Mouse (Mus musculus) stomach, postnatal 0 days (tissue): ENCODE results near the gene Srrm3.

Experiments
- CTCF ChIP-seq: IDR thresholded peaks from 2 replicates; pipeline ENCODE4 v1.5.1; 2016; ENCODE audit warnings: antibody characterized with exemption, low read depth, mild to moderate bottlenecking, moderate library complexity
- EP300 ChIP-seq: optimal IDR thresholded peaks from 2 replicates; pipeline ENCODE3; 2016; ENCODE audit warnings: antibody characterized with exemption

DNA sequence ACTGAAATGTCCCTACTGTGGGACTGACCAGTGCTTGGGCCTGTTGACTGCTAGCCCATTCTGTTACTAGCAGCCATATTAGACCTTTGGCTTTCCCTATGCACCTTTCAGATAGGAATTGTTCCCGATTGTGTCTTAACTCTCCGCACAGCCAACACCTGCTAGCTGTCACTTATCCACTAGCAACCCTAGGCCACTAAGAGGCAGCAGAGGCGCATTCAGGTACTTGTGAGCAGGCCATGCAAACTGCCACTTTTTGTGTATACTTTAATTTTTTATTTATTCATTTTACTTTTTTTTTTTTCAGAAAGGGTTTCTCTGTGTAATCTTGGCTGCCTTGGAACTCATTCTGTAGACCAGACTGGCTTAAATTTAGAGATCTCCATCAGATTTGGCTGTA lies 94.0 kb downstream of the Srrm3 start:
- TF ChIP-seq CTCF (peak; percentile 63), EP300 (no peak)
